ENCODE assay signal across 21 mouse cellular contexts in the genomic region with DNA sequence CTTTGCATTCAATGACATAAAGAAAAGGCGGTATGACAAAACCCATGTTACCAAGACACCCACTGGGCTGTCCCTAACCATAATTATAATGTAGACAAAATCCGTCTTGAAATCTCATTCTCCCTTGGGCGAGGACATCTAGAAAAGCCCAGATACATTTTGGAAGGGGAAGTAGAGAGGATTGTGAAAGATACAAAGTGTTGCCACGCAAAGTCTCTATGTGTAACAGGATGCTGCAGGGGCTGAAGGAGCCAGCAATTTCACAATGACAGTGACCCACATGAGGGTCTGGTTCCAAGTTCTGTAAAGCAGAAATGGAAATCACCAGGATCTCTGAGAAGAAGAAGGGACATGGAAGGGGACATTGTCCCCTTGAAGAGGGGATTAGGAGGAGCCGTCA. TPM values are rescaled to one million over a fixed set of nuclear protein-coding genes. Genes with fewer than 3 reads are reported as not detected.
DNase-seq lines count a peak whose midpoint lies in the region; ATAC-seq and TF ChIP-seq lines count a peak whose summit lies in the region.
"Had no signal": no experiment of that assay in that cellular context is flagged by ENCODE, and none has a peak within 500 bp of the region (broad histone marks: within the 10 kb centered on the region; RNA-seq: fewer than 3 reads in every experiment).

No protein-coding gene starts in this region.

- TF ChIP-seq POLR2A in bone marrow macrophage, adult 2 months (IDR thresholded peaks at IDR 0.05; ENCODE audit: borderline replicate concordance, low read depth, low read length) = no peak

- H3K4me1 ChIP-seq in bone marrow macrophage, adult 2 months (ENCODE audit: control insufficient read depth, insufficient read depth, low read length) = peaks cover 19% of the 10 kb centered on the region
- H3K4me1 ChIP-seq in lung, postnatal 0 days (ENCODE audit: insufficient read depth, low read depth, low read length) = no peaks in the 10 kb centered on the region
- H3K4me1 ChIP-seq: embryonic facial prominence, embryonic 12.5 days; forebrain, embryonic 13.5 days had no signal

- no peak overlapping the region for H3K9ac ChIP-seq in lung, postnatal 0 days (replicated peaks; ENCODE audit: low read depth)
- H3K9ac ChIP-seq: embryonic facial prominence, embryonic 12.5 days; forebrain, embryonic 13.5 days had no signal

- H3K4me2 ChIP-seq in lung, postnatal 0 days (replicated peaks; ENCODE audit: low read depth, low read length) = no peak overlapping the region
- H3K4me2 ChIP-seq: embryonic facial prominence, embryonic 12.5 days; forebrain, embryonic 13.5 days; heart, embryonic 11.5 days had no signal

- ATAC-seq in lung, postnatal 0 days = peak; percentile 81
- peak; percentile 100 for ATAC-seq in megakaryocyte progenitor cell, adult 5-6 weeks (replicated peaks; ENCODE audit: poor library complexity)
- ATAC-seq: CD4-positive, CD25-positive, alpha-beta regulatory T cell, adult 4 months; forebrain, embryonic 13.5 days; hindbrain, embryonic 16.5 days; intestine, embryonic 16.5 days had no signal

- TF ChIP-seq EP300 in lung, postnatal 0 days (IDR thresholded peaks at IDR 0.05) = peak; percentile 39; the same call in 1 of the 2 replicates

- H3K36me3 ChIP-seq in lung, postnatal 0 days (ENCODE audit: insufficient read depth, low read length) = no peaks in the 10 kb centered on the region
- H3K36me3 ChIP-seq: embryonic facial prominence, embryonic 12.5 days had no signal

- H3K4me3 ChIP-seq in layer of hippocampus, adult 2 months = no peak overlapping the region
- no peak overlapping the region for H3K4me3 ChIP-seq in bone marrow macrophage, adult 2 months (ENCODE audit: insufficient read depth, low read length)
- H3K4me3 ChIP-seq in lung, postnatal 0 days (ENCODE audit: low read depth, low read length) = no peak overlapping the region
- H3K4me3 ChIP-seq: embryonic facial prominence, embryonic 12.5 days; forebrain, embryonic 13.5 days had no signal

- H3K27ac ChIP-seq in layer of hippocampus, adult 2 months = no peak overlapping the region
- peak overlapping the region; percentile 71 for H3K27ac ChIP-seq in bone marrow macrophage, adult 2 months (ENCODE audit: insufficient read depth, low read depth, low read length)
- H3K27ac ChIP-seq in lung, postnatal 0 days (ENCODE audit: low read length) = no peak overlapping the region
- H3K27ac ChIP-seq: embryonic facial prominence, embryonic 12.5 days; forebrain, embryonic 13.5 days had no signal

- intact Hi-C loops in left cerebral cortex, postnatal 14 days (cut with DNase I) = no loop called here

- 68% methylated on average over 5 of the region's 5 CpGs for WGBS in lung, postnatal 0 days

- no peak for TF ChIP-seq CTCF in layer of hippocampus, adult 2 months (conservative IDR thresholded peaks at IDR 0.05)
- no peak for TF ChIP-seq CTCF in bone marrow macrophage, adult 2 months (IDR thresholded peaks at IDR 0.05; ENCODE audit: low read depth, low read length)
- no peak for TF ChIP-seq CTCF in lung, postnatal 0 days (IDR thresholded peaks at IDR 0.05)

- no peaks in the 10 kb centered on the region for H3K27me3 ChIP-seq in lung, postnatal 0 days (replicated peaks; ENCODE audit: insufficient read depth, low read length)
- H3K27me3 ChIP-seq: embryonic facial prominence, embryonic 12.5 days; forebrain, embryonic 13.5 days had no signal

- no peaks in the 10 kb centered on the region; the same call in 1 of the 2 replicates for H3K9me3 ChIP-seq in lung, postnatal 0 days (ENCODE audit: low read length)
- H3K9me3 ChIP-seq: embryonic facial prominence, embryonic 12.5 days; forebrain, embryonic 13.5 days had no signal

- peak; percentile 42 for DNase-seq in layer of hippocampus, adult 9-11 months
- no peak for DNase-seq in layer of hippocampus, adult 2 months (ENCODE audit: low spot score in 2 of 2)
- DNase-seq in lung, postnatal 0 days (ENCODE audit: low spot score) = peak; percentile 87
- DNase-seq in ovary, postnatal 10 days (ENCODE audit: low spot score) = no peak
- DNase-seq in cerebellum, adult 18-20 months = no peak
- DNase-seq in left cerebral cortex, postnatal 14 days (ENCODE audit: low spot score in 2 of 2) = no peak
- DNase-seq: adrenal gland, postnatal 25 days; cerebellum, adult 11 months; cerebellum, postnatal 14 days; gastrocnemius, postnatal 36 days; kidney, adult 9 months; kidney, postnatal 25 days; midbrain, embryonic 14.5 days had no signal

RNA-seq across cellular contexts. Expression of a gene that starts 44.0 kb away (rescaled TPM):
- total RNA-seq in layer of hippocampus, adult 2 months (2021) = 10 to 100 TPM; 22.7 to 23.0 TPM
- polyA plus RNA-seq in bone marrow macrophage, adult 2 months (2012; ENCODE audit: insufficient read depth, insufficient read length, missing spikeins) = 18.7 and 19.5 TPM in 2 replicates
- 8.8 and 9.0 TPM in 2 replicates for polyA plus RNA-seq in lung, postnatal 0 days (2015; fragmentation: Nextera tagmentation; extraction: Ambion mirVana)
- 27.1 and 31.2 TPM in 2 replicates for total RNA-seq in megakaryocyte progenitor cell, adult 5-6 weeks (2015)
- 24.7 and 24.9 TPM in 2 replicates for total RNA-seq in megakaryocyte progenitor cell, adult 5-6 weeks (2017)
- 10 to 100 TPM; 18.0 to 18.9 TPM for total RNA-seq in left cerebral cortex, postnatal 14 days (2021)

RNA-seq across cellular contexts. Expression of a gene that starts 55.9 kb away (rescaled TPM):
- 10 to 100 TPM; 51.9 to 52.2 TPM for total RNA-seq in layer of hippocampus, adult 2 months (2021)
- polyA plus RNA-seq in bone marrow macrophage, adult 2 months (2012; ENCODE audit: insufficient read depth, insufficient read length, missing spikeins) = 11.8 and 13.1 TPM in 2 replicates
- polyA plus RNA-seq in lung, postnatal 0 days (2015; fragmentation: Nextera tagmentation; extraction: Ambion mirVana) = 12.5 and 14.8 TPM in 2 replicates
- 0.67 and 0.76 TPM in 2 replicates for total RNA-seq in megakaryocyte progenitor cell, adult 5-6 weeks (2015)
- total RNA-seq in megakaryocyte progenitor cell, adult 5-6 weeks (2017) = 0.37 and 1.8 TPM in 2 replicates
- total RNA-seq in left cerebral cortex, postnatal 14 days (2021) = 10 to 100 TPM; 46.3 to 56.7 TPM

Comparison
In these comparisons a context has a peak if more than half of its experiments do, and no peak if none do; other contexts are left out.
1. DNase-seq: peak in layer of hippocampus, adult 9-11 months (single experiment) and lung, postnatal 0 days (single experiment); none in layer of hippocampus, adult 2 months (0 of 2), ovary, postnatal 10 days (single experiment), cerebellum, adult 18-20 months (0 of 2) and left cerebral cortex, postnatal 14 days (0 of 2).
2. RNA of a gene that starts 55.9 kb away (total RNA-seq): 46.3 to 56.7 TPM in left cerebral cortex, postnatal 14 days and 51.9 to 52.2 TPM in layer of hippocampus, adult 2 months; 0.37 to 1.8 TPM in megakaryocyte progenitor cell, adult 5-6 weeks; every median in the first group is over 10 times any median in the second.